Mouse (Mus musculus) kidney, embryonic 14.5 days (tissue): ENCODE results near the gene Otor. TPM values are rescaled to one million over a fixed set of nuclear protein-coding genes. Genes with fewer than 3 reads are reported as not detected.

Experiments used
- ATAC-seq: fragments of 200-750 bp; cut with Nextera tagmentation; 2 replicates; pipeline ENCODE4 v1.8.0; 2017; ENCODE audit warnings: moderate number of reproducible peaks, mild to moderate bottlenecking, moderate TSS enrichment, moderate library complexity; ENCODE audit not compliant: low FRiP score, low TSS enrichment
- H3K27ac ChIP-seq: fragments of 300-500 bp; sonication (generic); 2 replicates; pipeline ENCODE4 v1.5.1; 2014; ENCODE audit warnings: low read depth, mild to moderate bottlenecking, low read length, moderate library complexity, mixed read lengths
- H3K27me3 ChIP-seq: fragments of 300-500 bp; sonication (generic); 2 replicates; pipeline ENCODE4 v1.6.1; 2014; ENCODE audit warnings: mild to moderate bottlenecking, low read length; ENCODE audit not compliant: control insufficient read depth, insufficient read depth
- H3K36me3 ChIP-seq: fragments of 300-500 bp; sonication (generic); 2 replicates; pipeline ENCODE4 v1.6.1; 2014; ENCODE audit warnings: low read length, mixed read lengths; ENCODE audit not compliant: control insufficient read depth, insufficient read depth
- H3K4me1 ChIP-seq: fragments of 300-500 bp; sonication (generic); 2 replicates; pipeline ENCODE4 v1.6.1; 2014; ENCODE audit warnings: low read length, mixed read lengths; ENCODE audit not compliant: control insufficient read depth, insufficient read depth
- H3K4me2 ChIP-seq: fragments of 300-500 bp; sonication (generic); replicated peaks from 2 replicates; pipeline ENCODE4 v1.6.1; 2014; ENCODE audit warnings: low read depth, mild to moderate bottlenecking, low read length
- H3K4me3 ChIP-seq: fragments of 300-500 bp; sonication (generic); 2 replicates; pipeline ENCODE4 v1.5.1; 2014; ENCODE audit warnings: mild to moderate bottlenecking, low read length
- H3K9ac ChIP-seq: fragments of 300-500 bp; sonication (generic); 2 replicates; pipeline ENCODE4 v1.6.1; 2014; ENCODE audit warnings: low read depth, mild to moderate bottlenecking, low read length, moderate library complexity
- H3K9me3 ChIP-seq: fragments of 300-500 bp; sonication (generic); 2 replicates; pipeline ENCODE4 v1.6.1; 2016; ENCODE audit warnings: low read length; ENCODE audit not compliant: control insufficient read depth
- WGBS: fragments of 180-500 bp; shearing (Covaris S2); extraction: QIAGEN DNeasy Blood & Tissue Kit; methylation state at CpG from one replicate; pipeline ENCODE4 v1.1.7; 2014; 5-methylcytosine and 5-hydroxymethylcytosine counted together
- polyA plus RNA-seq: library from polyadenylated mRNA; unstranded; fragments of >200 nt; fragmentation: Nextera tagmentation; extraction: Ambion mirVana; gene quantifications from 2 replicates; pipeline ENCODE4 v1.2.1, GENCODE M21; 2014

The Otor gene
- polyA plus RNA-seq, 1 experiment from 2014 or later: 0.23 TPM

DNA sequence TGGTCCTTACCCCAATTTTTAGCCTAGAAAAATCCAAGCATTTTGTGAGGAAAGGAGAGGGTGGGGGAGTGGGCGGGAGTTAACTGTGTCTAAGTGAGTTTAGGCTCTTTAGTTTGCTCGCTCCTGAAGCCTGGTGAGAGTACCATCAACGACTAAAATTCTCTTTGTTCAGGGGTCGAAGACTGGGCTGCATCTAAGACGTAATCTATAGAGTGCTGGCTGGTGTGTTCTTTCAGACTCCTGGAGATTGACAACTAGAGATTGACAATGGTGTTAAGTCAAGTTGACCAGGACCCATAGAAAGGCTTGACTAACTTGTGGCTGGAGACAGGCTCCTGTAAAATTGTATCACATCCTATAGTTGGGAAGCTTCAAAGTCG, 15.9 kb upstream of the Otor start:
- Histone ChIP-seq H3K27me3 (no peaks in the 10 kb centered on the region), H3K27ac (no peak overlapping the region), H3K9me3 (no peaks in the 10 kb centered on the region), H3K9ac (0 out of 2 replicates have a peak overlapping the region, but pooled peaks have one; percentile 77), H3K36me3 (peaks cover 24% of the 10 kb centered on the region), H3K4me2 (peak overlapping the region; percentile 36), H3K4me1 (0 out of 2 replicates have a peak, but pooled peaks cover 5% of the 10 kb centered on the region), H3K4me3 (peak overlapping the region; percentile 82)
- ATAC-seq: peak; percentile 61
- 56% methylated on average over 6 of the region's 6 CpGs for WGBS

DNA sequence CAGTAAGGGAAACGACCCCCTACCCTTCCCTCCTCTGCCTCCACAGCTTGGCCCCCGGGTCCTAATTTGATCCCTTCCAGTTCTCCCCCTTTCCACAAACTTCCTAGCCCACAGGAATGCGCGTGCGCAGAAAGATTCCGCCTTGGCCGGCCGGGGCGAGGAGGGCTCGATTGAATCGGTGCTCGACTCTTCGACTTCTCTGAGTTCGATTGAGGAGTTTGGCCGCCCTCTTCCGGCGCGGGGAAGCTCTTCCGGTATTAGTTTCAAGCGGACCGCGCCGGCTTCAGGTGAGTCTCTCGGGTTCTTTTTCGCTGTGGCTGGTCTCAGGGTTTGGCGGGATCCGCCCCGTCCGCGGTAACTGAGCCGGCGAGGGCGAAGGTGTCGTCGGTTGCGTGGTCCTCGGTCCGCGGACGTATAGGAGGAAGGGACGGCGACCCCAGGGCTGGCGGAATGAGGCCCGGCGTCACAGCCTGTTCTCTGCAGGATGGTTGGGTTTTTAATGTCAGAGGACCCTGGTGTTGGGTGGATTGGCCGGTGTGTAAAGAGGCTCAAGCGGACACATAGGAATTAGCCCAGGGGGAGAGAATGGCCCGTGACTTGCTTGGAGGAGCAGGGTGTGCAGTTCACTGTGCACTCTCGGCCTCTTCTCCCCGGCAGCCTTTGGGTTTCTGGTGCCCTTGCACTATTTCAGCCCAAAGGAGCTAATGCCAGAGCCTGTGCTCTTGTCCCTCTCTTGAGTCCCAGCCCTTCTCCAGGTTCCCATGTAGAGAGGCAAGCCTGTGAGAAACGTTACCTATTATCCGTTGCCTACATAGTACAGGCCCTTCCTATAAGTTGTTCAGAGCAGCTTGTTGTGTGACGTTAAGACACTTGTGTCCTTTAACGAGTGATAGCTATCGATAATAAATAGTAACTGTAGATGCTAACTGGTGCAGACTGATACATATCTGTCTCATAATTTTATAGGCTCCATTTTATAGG, 15.2 kb upstream of the Otor start, which contains the start of gene Snrpb2:
Snrpb2 (plus strand) TSS at position 228 of the 981 bp plus-strand sequence.
- no peaks in the 10 kb centered on the region for H3K9me3 ChIP-seq
- 0 out of 2 replicates have a peak, but pooled peaks cover 5% of the 10 kb centered on the region for H3K4me1 ChIP-seq
- peak within 1 kb of the TSS; percentile 82 for H3K4me3 ChIP-seq
- peaks cover 30% of the 10 kb centered on the region for H3K36me3 ChIP-seq
- H3K27ac ChIP-seq: 0 out of 2 replicates have a peak within 1 kb of the TSS, but pooled peaks have one; percentile 17
- ATAC-seq: peak; percentile 95
- under 1% methylated on average over 55 of the region's 55 CpGs for WGBS
- no peaks in the 10 kb centered on the region for H3K27me3 ChIP-seq
- peak within 1 kb of the TSS; percentile 77 for H3K9ac ChIP-seq
- H3K4me2 ChIP-seq: peak within 1 kb of the TSS; percentile 70

DNA sequence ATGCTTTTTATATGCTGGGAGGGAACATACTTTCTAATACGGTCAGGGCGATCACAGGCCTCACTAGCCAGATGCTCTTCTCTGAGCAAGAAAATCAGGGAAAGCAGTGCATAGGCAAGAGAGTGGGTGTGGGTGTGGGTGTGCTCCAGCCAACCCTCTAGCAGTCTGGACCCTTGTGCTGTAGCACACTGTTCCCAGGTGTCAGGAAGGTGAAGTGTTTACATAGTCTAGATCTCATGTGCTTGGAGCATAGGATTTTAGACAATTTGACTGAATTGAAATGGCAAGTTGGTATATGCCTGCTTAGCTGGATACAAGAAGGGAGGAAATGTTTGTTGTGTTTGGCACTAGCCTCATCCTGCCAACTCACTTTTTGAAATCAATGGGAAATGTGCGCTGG, 12.4 kb upstream of the Otor start:
- Histone ChIP-seq H3K9ac (no peak overlapping the region), H3K36me3 (peaks cover 53% of the 10 kb centered on the region), H3K4me1 (0 out of 2 replicates have a peak, but pooled peaks cover 5% of the 10 kb centered on the region), H3K27ac (no peak overlapping the region), H3K4me2 (no peak overlapping the region), H3K9me3 (no peaks in the 10 kb centered on the region), H3K4me3 (no peak overlapping the region), H3K27me3 (no peaks in the 10 kb centered on the region)
- no peak for ATAC-seq
- 97% methylated on average over 3 of the region's 3 CpGs for WGBS

DNA sequence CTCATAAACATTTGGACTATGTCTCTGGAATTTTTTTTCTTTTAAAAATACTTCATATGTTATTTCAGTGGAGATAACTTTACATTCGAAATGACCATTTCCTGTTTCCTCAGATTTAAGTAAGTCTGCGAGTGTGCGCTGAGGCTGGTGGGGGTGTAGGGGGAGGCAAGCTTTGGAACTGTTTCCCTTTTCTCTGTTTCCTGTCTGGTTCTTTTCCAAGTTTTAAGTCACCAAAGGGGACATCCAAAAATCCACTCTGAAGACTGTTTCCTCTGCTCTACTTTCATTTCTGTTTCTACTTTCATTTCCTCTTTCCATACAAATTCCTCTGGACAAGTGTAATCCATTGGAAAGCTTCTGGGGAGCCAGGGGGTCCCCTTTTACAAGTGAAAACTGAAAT, 3.4 kb downstream of the Otor start:
- no peak for ATAC-seq
- no peaks in the 10 kb centered on the region for H3K4me1 ChIP-seq
- no peak overlapping the region for H3K9ac ChIP-seq
- no peaks in the 10 kb centered on the region for H3K27me3 ChIP-seq
- H3K4me3 ChIP-seq: no peak overlapping the region
- no peaks in the 10 kb centered on the region for H3K36me3 ChIP-seq
- no peak overlapping the region for H3K4me2 ChIP-seq
- H3K27ac ChIP-seq: no peak overlapping the region; the same call in 1 of the 2 replicates
- no peaks in the 10 kb centered on the region for H3K9me3 ChIP-seq
- 53% methylated on average over 3 of the region's 3 CpGs for WGBS

DNA sequence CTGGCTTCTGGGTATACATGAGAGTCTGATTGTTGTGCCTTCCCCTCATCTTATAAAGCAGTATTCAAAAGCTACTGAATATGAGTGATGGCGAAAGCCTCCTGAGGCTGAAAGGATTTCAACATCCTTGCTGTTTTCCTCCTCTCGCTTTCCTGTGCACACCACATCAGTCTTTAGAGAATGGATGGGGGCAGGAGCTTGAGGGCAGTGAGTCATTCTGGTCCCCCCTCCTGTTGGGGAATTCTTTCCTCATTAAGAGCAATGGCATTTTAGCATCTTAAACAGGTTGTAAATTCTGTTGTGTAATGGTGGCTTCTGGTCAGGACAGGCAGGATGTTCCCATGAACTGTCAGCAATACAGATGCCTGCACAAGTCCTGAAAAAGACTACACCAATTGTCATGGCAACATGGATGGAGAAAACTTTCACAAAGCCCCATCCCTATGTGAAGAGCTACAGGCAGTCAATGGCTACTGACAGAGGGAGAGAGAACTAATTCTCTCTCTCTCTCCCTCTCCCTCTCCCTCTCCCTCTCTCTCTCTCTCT, 6.7 kb downstream of the Otor start:
- no peaks in the 10 kb centered on the region for H3K27me3 ChIP-seq
- no peak overlapping the region for H3K9ac ChIP-seq
- WGBS: 66% methylated on average over 2 of the region's 2 CpGs
- H3K27ac ChIP-seq: no peak overlapping the region
- no peak overlapping the region for H3K4me3 ChIP-seq
- H3K4me2 ChIP-seq: no peak overlapping the region
- H3K9me3 ChIP-seq: no peaks in the 10 kb centered on the region
- H3K4me1 ChIP-seq: no peaks in the 10 kb centered on the region
- ATAC-seq: no peak
- H3K36me3 ChIP-seq: no peaks in the 10 kb centered on the region

DNA sequence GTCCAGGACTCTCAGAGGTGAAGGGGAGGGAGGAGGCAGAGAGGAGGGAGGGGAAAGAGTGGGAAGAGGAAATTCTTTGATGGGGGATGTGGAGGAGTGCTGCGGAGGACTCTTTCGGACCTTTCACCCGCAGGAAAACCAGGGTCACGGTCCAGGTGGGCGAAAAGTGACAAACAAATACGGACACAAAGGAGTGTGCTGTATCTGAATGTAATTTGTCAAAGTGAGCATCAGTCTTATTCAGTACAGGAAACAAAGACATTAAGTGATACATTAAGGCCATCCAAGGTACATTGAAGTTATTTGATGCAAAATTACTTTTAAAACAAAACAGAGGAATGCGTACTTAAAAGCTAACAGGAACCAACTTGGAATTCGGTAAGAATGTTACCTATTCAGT, 11.6 kb downstream of the Otor start:
- WGBS: 54% methylated on average over 8 of the region's 8 CpGs
- no peak overlapping the region for H3K4me2 ChIP-seq
- no peak overlapping the region for H3K9ac ChIP-seq
- no peak overlapping the region for H3K27ac ChIP-seq
- H3K36me3 ChIP-seq: no peaks in the 10 kb centered on the region
- no peaks in the 10 kb centered on the region for H3K9me3 ChIP-seq
- no peaks in the 10 kb centered on the region for H3K27me3 ChIP-seq
- H3K4me1 ChIP-seq: no peaks in the 10 kb centered on the region; the same call in 1 of the 2 replicates
- H3K4me3 ChIP-seq: no peak overlapping the region
- ATAC-seq: no peak

DNA sequence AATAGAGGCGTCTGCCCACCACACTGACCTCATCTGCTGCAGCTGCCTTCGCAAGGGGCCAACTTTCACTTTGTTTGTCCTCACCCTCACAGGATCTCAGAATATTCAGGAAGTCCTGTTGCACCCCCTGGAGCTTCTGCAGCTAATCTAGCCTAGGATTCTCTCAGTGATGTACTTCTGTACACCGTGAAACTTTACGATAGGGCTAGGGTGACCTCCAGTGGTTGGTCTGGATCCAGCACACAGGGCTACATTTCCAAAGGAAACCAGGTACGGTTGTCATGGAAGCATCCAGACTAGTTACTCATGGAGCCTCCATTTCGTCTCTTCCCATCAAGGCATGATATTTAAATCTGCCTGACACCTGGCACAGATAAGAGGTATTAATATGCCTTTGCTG, 15.5 kb downstream of the Otor start:
- Histone ChIP-seq H3K4me1 (no peaks in the 10 kb centered on the region; the same call in 1 of the 2 replicates), H3K27ac (no peak overlapping the region), H3K4me2 (no peak overlapping the region), H3K9ac (no peak overlapping the region), H3K36me3 (no peaks in the 10 kb centered on the region), H3K27me3 (no peaks in the 10 kb centered on the region), H3K4me3 (no peak overlapping the region), H3K9me3 (no peaks in the 10 kb centered on the region)
- WGBS: 18% methylated on average over 6 of the region's 6 CpGs
- peak; percentile 92 for ATAC-seq

DNA sequence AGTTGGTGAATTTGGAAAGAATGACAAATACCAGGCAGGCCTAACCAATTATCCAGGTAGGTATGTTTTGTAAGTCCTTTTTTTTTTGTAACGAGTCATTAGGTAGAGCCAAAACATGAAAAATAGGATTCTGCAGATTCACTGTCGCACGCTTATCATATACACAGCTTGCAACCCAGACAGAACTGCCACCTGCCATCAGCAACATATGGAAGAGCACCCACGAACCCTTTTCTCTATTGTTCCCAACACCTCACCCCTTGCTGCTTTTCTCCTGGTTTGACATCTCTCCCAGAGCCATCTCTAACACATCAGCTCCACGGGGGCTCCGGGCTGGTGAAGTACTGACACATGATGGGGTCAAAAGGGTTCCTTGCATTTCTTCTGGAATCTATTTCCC, 16.5 kb downstream of the Otor start:
- Histone ChIP-seq H3K9me3 (no peaks in the 10 kb centered on the region), H3K4me2 (no peak overlapping the region), H3K4me3 (no peak overlapping the region), H3K9ac (no peak overlapping the region), H3K27me3 (no peaks in the 10 kb centered on the region), H3K4me1 (no peaks in the 10 kb centered on the region; the same call in 1 of the 2 replicates), H3K27ac (no peak overlapping the region), H3K36me3 (no peaks in the 10 kb centered on the region)
- 62% methylated on average over 6 of the region's 6 CpGs for WGBS
- ATAC-seq: no peak

DNA sequence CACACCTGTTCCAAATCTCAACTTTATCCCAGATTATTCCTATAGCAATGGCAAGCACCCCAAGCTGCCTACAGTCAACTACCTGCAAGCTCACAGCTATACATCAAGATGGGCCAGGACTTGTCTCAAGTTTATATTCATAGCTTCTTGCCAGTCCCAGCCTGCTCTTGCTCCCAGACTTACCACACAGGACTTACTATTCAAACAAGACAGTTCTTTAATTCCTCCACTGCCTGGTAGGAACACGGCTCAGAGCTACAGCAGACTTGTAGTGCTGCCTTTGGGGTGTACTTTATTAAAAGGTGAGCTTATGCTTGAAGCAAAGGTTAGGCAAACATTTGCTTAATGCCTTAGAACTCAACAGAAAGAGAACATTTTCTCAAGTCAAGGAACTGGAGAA, 18.9 kb downstream of the Otor start:
- no peak overlapping the region for H3K9ac ChIP-seq
- WGBS: 81% methylated on average over 1 of the region's 1 CpGs
- no peak overlapping the region for H3K4me2 ChIP-seq
- H3K27ac ChIP-seq: no peak overlapping the region
- no peaks in the 10 kb centered on the region for H3K27me3 ChIP-seq
- H3K4me1 ChIP-seq: no peaks in the 10 kb centered on the region; the same call in 1 of the 2 replicates
- no peaks in the 10 kb centered on the region for H3K9me3 ChIP-seq
- ATAC-seq: no peak
- no peaks in the 10 kb centered on the region for H3K36me3 ChIP-seq
- H3K4me3 ChIP-seq: no peak overlapping the region
